Mouse (Mus musculus): ENCODE data around the gene Tob1.

The Tob1 gene

DNA sequence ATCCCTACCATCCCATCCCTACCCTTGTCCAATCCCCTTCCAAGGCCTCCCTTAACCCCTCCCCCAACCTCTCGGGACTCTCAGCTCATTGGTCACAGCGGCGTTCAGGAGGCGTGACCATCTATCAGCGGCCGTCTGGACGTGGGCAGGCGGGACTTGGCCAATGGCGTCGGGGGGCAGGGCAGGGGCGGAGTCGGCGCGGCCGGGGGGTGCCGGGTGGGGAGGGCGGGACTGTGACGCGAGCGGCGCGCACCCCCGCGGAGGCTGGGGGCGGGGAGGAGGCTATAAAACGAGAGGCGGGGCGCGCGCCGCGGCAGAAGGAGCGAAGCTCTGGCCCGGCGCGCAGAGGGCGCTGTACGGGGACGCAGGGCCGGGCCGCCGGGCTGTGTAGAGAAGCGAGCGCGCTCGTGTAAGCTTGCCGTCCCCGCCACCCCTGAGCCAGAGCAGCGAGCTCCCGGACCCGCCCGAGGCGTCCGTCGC lies at the start of gene Tob1:
Tob1 (plus strand) TSS at position 331 of the 480 bp plus-strand sequence.
- peak; percentile 93 to 98 for DNase-seq (ENCODE audit: low spot score in 2 of 2)

DNA sequence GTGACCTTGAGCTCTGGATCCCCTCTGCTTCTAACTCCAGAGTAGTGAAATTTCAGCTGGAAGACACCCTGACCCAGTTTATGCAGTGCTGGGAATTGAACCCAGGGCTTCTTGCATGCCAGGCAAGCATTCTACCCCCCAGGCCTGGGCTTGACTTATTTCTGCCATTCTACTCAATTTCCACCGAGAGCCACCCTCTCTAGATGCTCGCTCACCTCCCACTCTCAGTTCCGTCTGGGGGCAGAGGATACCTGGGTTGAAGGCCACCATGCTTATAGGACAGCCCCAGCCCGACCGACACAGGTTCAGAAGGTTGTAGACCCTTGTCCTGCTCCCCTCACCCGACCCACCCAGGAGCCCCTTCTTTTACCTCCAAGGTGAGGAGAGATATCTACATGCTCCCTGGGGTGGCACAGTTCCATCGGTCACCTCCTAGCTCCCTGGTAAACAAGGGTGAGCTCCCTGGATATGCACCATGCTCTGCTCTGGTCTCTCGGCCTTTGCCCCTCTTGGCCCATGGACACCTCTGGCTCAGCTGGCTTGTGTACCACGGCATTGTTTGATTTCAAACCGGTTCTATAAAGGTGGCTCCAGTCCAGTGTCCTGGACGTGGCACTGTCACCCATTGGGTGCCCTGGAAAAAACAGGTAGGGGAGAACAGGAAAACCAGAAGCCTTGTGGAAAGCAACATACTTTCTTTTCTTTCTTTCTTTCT lies 49.2 kb upstream of the Tob1 start:
- DNase-seq (ENCODE audit: low spot score in 2 of 2): no peak

DNA sequence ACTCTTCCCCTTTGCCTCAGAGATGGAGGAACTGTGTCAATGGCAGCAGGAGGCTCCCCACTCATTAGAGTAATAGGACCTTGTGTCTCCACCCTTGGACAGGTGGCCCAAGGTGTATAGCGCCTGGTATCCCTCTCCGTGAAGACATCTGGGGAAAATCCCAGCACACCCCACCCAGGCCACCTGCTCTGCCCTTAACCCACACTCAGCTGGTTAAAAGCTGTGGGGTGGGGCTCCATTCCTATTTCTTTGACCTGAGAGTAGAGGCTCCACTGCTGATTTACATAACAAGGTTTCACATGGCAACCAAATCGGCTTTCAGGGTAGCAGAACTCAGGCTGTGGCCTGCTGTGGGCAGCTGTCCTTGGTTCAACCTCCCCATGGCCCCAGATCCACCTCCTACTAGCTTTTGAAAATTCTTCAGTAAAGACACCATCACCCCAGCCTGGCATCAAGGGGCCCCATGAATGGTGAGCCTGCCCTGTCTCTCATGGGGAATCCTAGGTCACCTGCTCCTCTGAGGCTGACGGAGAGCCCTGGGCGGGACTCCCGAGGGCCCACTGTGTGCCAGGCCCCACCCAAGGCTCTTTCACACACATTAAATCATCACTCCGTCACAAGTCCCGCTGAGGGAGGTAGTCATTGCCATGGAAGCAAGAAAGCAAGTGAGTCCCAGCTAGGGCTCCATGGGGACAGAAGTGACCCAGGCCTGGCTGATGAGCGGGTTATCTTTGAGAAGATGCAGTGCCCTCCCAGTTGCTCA lies 48.1 kb upstream of the Tob1 start:
- DNase-seq (ENCODE audit: low spot score in 2 of 2): no peak

DNA sequence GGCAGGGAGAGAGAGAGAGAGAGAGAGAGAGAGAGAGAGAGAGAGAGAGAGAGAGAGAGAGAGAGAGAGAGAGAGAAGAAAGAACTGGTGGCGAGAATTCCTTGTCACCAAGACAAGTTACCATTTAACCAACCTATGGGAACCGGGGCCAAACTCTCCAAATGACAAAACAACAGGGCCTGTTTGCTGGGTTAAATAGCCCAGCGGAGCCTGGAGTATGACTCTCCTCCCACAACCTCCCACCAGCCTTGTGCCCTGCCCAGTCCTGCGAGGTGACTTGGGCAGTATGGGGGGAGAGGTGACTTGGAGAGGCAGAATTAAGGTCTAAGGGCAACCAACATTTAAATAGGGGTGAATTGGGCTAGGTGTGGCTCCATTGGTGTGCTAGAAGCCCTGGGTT lies 45.5 kb upstream of the Tob1 start:
- no peak for DNase-seq (ENCODE audit: low spot score in 2 of 2)

DNA sequence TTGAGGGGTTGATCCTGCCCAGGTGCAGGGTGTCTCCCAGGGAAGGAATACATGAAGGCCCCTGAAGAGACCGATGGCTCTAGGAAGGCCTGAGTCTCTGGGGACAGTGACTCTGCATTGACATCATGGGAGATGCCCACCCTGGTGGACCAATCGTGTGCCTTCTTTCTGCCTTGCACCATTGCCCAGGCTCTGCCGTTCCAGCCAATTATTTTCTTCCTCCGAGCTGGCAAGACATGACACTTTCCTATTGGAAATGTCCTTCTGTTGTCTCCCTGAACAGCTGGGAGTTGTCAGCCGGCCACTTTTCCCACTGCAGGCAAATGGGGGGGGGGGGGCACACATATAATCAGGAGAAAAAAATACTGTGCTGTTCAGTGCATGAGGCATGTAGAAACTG lies 43.0 kb upstream of the Tob1 start:
- DNase-seq (ENCODE audit: low spot score in 2 of 2): peak in 1 of 2 experiments; percentile 44

DNA sequence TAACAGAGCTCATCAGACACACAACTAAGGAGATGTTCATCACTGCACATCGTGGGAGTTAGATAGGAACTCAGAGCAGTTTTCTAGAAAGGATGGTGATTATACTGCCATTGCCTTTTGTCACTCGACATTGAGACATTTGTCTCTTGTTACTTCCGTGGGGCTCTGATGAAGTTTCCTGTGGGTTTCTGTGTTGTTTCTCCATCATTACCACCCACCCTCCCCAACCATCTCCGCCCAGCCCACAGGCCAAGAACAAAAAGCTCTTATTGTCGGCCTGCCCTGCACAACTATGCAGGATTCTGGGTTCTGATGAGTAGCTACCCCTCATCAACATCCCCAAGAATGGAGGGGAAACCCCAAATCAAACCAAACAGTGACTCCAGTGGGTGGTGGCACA lies 41.7 kb upstream of the Tob1 start:
- no peak for DNase-seq (ENCODE audit: low spot score in 2 of 2)

DNA sequence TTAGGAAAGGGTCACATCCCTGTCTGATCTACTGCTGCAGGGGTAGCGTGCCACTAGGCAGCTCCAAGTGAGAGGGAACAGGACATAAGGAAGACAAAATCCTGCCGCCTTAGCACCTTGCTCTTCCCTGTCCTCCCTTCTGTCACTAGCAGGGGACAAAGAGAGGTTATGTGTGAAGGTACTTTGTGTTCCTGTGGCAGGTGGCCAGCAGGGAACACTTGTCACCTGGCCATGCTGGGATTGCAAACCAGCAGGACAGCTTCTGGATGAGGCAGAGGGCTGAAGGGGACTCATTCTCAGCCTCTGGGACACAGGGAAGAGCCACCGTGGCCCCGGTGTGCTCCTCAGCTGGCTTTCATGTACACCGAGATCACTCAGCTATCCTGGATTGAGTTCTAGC lies 39.6 kb upstream of the Tob1 start:
- DNase-seq (ENCODE audit: low spot score in 2 of 2): no peak

DNA sequence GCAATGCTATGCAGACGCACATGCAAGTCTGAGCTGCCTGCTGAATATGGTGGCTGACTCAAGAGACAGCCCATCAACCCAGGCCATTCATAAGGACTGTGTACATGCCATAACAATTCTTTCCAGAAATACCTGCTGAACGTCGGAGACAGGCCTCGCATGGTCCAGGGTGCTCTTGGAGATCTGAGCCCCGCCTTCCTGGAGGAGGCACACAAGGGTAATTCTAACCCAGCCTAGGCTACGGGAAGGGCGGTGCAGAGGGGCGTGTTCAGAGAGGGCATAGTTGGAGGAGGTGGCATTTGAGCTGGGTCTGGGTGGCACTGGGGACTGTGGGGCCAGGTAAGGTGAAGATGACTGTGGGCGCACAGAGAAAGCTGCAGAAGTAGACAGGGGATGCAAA lies 39.1 kb upstream of the Tob1 start:
- DNase-seq (ENCODE audit: low spot score in 2 of 2): no peak

DNA sequence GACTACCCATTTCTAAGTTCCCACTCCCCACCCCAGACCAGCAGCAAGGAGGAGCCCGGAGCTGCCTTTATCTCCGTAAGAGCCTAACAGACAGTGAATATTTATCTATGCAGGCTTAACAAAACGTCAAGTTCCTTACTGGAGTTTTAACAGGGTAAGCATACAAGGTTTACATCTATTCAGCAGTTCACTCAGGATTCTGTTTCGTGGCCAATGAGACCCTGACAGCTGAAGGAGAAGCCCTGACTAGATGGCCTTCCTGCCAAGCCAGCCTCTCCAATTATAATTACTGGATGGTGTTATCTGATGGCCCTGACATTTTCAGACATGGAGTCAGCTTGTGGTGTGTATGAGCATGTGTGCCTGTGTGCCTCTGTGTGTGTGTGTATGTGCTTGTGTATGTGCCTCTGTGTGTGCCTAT lies 37.5 kb upstream of the Tob1 start:
- DNase-seq (ENCODE audit: low spot score in 2 of 2): no peak

DNA sequence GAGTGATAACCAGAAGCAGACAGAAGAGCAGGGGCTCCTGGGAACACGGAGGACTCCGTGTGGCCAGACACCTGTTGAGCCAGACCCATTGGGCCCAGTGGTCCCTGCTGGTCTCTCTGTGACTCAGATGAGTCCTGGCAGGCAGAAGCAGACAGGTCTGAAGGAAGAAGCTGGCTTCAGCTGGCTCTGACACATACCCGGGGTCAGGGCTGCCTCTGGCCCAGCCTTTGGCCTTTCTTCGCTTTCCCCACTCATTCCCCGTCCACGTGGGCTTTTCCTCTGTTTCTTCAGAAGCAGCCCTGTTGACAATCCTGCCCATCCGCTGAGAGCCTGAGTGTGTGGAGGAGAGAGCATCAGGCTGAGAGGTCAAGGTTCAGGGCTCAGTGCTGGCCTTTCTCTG lies 36.0 kb upstream of the Tob1 start:
- DNase-seq (ENCODE audit: low spot score in 2 of 2): no peak

DNA sequence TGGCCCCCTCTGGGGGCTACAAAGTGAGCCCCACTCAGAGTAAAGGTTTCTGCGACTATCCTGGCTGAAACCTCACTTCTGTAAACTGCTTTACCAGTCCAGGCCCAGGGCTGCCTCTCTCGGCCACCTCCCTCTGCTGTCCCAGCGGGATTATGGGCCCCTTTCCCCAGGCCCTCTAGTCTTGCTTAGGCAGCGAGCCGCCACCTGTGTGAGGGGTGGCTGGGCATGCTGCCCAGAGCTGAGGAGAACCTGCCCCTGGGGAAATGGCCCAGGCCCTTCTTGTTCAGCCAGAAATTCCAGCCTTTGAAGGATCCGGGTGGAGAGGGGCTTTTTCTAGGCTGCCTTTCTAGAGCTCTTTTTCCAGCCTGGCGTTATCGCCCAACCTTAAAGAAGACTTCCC lies 35.6 kb upstream of the Tob1 start:
- DNase-seq (ENCODE audit: low spot score in 2 of 2): peak in 1 of 2 experiments; percentile 34

DNA sequence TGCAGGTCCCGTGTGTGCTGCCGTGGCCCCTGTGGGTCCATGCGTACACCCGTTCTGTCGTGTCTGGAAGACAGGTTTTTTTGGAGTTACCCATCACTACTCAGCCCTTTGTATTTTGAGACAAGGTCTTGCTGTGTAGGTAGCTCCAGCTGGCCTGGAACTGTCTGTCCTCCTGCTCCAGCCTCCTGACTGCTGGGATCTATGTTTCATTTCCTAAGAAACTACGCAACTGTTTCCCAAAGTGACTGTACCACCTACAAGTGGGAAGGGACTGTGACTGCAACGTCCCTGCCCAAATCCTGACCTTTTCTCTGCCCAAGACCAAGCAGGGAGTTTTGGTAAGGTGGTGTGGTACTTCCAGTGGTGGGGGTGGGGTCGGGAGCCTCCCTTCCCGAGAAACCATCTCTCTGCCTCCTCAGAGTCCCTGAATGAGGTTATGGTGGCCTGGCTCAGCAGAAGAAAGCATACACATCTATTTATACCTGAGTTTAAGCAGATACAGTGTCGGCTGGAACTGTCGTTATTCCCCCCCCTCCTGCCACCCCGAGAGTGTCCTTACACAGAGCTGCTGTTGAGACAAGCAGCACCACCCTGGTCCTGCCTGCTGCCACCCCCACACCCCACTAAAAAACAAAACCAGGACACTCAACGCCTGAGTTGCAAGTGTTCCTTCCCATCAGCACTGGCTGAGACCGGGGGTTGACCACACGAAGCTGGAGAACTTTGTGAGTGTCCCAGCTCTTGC lies 33.2 kb upstream of the Tob1 start:
- DNase-seq (ENCODE audit: low spot score in 2 of 2): no peak

DNA sequence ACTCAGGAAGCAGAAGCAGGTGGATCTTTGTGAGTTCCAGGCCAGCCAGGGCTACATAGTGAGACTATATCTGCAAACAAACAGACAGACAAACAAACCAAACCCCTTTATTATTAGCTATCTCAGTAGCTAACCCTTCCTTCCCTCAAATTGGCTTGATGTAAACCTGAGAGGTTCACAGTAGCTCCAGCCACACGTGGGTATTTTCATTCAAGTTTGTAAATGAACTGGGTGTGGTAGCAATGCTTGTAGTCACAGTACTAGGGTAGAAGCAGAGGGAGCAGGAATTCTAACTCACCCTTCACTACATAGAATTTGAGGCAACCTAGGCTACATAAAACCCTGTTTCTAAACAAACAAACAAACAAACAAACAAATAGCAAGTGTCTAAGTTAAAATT lies 31.5 kb upstream of the Tob1 start:
- no peak for DNase-seq (ENCODE audit: low spot score in 2 of 2)

DNA sequence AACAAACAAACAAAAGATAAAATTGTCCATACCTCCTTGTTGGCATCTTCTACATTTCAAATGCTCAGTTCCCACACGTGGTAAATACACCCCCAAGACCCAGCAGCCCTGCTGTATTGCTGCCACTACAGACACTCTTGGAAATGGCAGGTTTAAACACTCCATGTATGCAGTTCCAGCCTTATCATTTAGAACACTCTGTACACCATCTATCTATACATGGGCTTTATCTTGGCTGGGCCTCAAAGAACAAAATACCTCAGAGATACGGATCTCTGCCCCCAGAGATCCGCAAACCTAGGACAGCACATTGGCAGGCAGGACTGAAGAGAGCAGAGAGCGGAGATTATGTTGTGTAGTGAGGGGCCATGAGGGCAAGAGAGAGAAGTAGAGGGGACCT lies 31.1 kb upstream of the Tob1 start:
- no peak for DNase-seq (ENCODE audit: low spot score in 2 of 2)

DNA sequence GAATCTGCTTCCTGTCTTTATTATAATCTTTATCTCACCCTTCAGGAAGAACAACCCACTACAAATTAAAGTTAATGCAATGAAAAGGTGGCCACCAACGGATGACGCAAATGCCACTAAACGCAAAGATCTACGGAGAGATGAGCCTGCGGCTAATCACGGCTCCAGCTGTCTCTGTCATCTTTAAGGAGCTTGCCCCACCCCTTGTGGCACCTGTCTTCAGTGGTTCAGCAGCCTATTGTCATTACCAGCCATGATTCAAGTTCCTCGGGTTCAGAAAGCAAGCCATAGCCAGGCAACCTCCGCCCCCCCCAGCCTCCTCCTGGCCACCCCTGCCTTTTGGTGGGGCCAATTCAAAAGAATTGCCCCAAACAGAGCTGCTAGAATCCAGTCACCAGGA lies 29.6 kb upstream of the Tob1 start:
- DNase-seq (ENCODE audit: low spot score in 2 of 2): no peak

DNA sequence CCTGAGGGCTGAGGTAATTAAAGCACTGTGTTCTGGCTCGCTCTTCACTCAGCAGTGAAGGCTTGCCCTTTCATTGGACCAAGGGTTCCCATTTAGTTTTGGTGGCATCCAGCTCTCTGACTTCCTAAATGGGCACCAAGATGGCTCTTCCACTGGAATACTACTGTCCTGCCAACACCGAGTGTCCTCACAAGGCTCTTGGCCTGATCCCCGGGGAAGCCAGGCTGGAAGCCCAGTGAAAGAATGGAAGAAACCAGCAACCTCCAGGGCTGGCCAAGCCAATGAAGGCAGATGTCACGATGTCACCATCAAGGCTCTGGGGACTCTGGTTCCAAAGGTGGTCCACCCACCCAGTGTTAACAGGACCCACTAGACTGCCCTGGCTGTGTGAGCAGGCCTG lies 28.5 kb upstream of the Tob1 start:
- DNase-seq (ENCODE audit: low spot score in 2 of 2): no peak

DNA sequence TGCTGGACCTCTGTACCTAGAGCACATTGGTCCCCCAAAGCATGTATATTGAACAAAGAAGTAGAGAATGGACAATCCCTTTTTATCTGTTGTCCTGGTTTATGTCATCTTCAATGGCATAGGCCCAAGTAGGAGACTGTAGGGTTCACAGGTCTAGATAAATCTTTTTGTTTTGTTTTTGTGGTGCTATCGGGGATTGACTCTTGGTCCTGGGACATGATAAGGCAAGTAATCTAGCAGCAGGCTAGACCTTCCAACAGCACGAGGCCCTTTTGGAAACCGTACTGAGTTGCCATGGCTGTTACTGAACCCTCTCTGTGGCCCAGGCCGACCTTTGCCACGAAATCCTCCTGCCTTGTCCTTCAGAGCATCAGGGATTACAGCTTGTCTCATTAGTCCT lies 28.1 kb upstream of the Tob1 start:
- DNase-seq (ENCODE audit: low spot score in 2 of 2): no peak

DNA sequence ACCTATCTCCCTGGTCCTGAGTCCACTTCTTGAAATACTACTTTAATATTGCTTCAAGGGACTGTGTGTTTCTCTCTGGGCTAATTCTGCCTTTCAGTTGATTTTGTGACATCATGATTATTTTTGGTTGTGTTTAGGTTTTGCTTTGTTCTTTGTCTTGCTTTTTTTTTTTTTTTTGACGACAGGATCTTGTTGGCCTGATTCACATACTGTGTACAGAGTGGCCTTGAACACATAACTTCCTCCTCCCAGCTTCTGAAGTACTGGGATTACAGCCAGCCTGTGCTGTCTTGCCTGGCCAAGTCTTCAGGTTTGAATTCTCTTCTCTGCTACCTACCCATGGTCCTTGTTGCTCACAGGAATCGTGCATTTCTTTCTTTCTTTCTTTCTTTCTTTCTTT lies 27.6 kb upstream of the Tob1 start:
- no peak for DNase-seq (ENCODE audit: low spot score in 2 of 2)

DNA sequence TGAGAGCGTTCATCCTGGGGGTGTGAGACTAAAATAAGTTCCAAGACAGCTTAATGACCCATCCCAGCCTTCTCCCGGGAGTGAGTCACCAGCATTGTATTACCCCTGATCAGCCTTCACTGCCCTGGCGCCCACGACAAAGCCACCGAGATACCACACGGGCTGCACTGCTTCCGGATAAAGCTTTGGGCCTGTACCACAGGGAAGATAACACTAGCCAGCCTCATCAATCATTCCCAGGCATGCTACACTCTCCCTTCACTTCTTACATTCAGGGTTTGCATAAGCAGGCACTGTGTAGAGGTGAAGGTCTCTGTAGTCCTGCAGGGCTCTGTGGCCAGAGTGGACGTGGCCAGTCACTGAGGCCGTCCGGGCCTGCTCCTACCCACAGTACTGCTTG lies 21.7 kb upstream of the Tob1 start:
- DNase-seq (ENCODE audit: low spot score in 2 of 2): no peak

DNA sequence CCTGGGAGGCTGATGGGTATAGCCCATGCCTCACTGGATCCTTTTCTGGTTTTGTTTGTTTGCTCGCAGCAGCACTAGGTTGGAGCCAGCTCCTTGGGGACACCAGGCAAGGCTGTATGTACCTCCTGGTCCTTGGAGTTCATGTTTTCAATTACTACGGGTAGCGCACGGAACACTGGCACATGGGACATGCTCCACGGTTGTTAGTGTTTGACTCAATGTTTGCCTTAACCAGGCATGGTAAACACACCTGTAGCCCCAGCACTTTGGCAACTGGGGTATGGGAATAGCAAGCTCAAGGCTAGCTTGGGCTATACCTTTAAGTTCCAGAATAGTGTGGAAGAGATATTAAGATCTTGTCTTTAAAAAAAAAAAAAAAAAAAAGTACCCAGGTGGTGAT lies 20.6 kb upstream of the Tob1 start:
- no peak for DNase-seq (ENCODE audit: low spot score in 2 of 2)

DNA sequence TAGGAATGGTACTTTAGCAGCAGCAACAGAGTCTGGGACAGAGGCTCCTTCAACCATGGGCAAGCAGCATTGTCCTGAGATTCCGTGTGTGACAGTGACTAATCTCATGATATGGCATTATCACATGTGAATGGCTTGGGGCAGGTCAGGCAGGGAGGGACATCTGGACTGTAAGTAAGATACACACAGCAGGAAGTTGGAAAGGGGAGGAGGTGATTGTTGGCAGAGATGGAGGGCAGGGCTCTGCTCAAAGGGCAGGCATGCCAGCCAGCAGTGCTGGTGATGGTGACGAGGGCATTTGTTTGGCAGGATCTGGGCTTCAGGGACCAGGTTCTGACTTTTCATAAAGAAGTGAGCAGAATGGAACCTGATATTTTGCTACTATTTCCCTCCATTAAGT lies 18.1 kb upstream of the Tob1 start:
- DNase-seq (ENCODE audit: low spot score in 2 of 2): peak in 1 of 2 experiments; percentile 13

DNA sequence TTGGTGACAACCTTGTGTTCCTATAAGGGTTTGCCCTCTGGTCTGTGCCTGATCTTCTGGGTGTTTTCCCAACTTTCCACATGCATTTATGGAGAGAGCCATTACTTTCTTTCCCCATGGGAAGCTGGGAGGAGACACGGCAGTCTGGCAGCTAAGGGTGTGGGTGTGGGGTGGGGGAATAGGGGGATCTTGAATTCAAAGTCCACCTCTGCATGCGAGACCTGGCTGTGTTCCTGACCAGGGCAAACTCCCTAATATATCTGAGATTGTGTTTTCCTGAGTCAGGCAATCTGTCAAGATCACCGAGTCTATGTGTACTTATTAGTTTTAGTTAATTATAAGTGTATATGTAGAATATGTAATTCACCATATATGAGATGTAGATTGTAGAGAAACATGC lies 14.9 kb upstream of the Tob1 start:
- no peak for DNase-seq (ENCODE audit: low spot score in 2 of 2)
